Mouse (Mus musculus): ENCODE measurements at regions not wholly inside any gene's neighbourhood (a gene's known extent, or its start where the extent isn't known, plus 50 kb on each side); places are given as distances from the start of the nearest gene placed in this dataset.

DNA sequence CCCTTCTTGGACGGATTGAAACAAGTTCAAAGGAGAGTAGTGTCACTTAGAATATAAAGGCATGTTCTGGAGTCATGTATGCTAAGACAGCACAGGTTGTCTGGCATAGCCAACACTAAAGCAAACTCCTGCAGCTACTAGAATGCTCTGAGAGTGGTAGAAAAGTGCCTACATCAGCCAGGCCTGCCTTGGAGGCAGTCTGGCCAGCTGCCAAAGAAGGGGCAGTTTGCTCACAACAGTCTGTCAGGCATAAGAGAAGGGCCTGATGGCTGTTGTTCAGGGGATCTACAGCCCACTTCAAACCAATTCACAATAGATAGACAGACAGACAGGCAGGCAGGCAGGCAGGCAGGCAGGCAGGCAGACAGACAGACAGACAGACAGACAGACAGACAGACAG is 136.5 kb upstream of the Dap start:
- DNase-seq: no peak

DNA sequence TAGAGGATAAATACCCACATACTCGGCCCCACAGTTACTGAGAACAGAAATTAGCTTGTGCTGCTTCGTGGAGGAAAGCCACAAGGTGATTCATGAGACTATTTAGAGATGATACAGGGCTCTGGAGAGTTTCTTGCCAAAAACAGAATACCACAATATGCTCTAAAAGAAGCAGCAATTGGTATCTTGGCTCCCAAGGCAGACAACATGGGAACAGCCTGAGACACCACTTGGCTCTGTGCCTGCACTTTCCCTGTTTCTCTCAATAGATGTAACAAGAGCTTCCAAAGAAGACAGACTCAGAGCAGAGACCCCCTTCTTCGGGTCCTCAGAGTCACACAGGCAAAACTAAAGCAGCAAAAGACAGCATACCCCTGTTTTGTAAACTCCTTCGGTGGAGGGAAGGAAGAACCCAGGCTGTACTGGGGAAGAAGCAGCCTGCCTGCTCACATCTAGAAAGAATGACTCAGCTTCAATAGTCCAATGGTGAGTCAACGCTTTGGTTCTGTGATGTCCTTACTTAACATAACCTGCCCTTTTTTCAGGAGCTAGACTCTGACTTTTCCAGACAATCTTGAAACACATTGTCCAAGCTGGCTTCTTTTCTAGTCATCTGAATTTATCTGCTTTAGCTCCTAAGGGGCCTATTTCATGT is 132.1 kb upstream of the Dap start:
- DNase-seq: no peak

DNA sequence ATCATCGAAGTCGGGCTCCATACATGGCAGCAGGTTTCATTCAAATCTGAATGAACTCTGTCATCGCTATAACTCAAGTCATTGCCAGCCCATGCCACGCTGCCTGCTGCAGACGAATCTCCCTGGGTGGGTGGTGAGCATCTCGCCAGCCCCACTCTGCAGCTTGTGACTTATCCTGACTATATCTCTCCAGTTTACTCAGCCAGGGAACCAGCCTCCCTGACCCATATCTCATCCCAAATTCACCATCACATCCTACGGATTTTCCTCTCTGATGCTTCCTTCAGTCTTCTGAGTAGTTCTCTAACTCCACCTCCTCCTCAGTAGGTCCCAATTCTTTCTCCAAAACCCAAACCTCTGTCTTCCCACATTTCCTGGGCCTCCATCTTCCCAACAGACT is 127.9 kb upstream of the Dap start:
- no peak for DNase-seq

DNA sequence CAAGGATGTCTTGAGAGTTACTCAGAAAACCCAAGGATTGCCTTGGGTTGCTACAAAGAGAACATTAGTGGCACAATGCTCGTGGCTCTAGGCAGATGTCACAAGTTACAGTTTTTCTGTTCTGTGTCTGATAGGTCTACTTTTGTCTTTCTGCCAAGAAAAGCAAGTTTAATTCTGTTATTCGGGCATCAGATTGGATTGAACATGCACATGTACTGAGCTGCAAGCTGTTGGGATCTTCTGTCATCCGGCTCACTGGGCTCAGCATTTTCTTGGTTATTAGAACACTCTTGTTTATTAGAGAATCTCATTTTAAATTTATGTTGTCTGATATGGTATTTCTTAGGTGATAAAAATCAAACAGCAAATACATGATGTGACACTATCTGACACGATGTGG is 126.8 kb upstream of the Dap start:
- no peak for DNase-seq

DNA sequence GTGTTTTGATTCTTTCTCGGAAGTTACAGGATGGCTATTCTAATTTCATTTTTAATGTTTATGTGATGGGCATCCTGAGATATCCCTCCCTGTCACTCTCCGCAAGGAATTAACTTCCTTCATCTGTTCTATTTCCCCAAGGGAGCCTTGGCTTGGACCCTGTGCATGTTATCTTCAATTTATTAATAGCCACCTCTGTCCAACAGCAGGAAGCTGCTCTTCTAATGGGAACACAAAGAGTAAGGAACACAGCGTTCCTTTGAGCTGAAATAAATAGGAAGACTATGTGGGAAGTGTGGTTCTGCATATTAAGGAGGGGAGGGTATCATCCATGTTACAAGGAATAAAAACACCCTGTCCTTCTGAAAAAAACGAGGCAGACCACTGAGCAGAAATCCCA is 119.4 kb upstream of the Dap start:
- no peak for DNase-seq

DNA sequence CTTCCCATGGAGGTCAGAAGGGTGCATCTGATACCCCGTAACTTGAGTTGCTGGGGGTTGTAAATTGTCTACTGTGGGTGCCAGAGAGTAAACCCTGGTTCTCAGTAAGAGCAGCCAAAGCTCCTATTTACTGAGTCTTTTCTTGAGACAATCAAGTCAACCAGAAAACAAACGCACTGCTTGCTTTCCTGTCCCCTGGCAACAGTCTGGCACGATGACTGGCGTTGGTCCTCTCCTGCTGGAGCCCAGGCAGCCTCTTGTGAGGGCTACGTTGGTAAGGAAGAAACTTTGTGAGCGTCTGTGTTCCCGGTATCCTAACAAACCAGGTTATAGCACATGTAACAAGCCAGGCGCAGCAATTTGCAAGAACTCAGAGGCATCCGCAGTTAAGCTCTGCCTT is 117.2 kb upstream of the Dap start:
- no peak for DNase-seq

DNA sequence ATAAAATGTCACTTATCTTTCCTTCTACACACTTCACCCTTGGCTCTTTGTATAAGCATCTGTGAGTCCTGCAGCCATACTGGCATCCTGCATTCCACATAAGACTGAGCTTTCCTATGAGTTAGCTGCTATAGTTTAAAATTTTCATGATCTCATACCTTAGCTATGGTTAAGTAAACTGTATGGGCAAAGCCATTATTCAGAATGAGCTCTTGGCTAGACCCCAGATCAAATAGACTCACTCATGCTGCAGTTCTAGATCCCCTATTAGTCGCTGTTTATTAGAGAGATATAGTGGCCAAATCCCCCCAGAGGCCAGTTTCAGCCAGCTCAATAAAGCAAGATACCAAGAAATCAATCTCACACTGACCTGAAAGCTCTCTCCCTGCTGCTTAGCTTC is 110.9 kb upstream of the Dap start:
- DNase-seq: no peak

DNA sequence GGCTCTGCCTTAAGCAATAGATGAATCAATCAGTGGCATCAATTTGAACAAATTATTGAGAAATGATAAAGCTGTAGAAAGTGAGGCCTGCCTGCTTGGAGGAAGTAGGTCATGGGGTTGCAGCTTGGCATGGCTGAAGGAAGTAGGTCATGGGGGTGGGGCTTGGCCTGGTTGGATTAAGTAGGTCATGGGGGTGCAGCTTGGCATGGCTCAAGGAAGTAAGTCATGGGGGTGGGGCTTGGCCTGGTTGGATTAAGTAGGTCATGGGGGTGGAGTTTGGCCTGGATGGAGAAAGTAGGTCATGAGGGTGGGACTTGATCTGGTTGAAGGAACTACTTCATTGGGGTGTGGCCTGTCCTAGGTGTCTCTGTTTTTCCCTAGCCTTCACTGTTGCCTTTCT is 106.8 kb upstream of the Dap start:
- peak; percentile 3 to 25 for DNase-seq

DNA sequence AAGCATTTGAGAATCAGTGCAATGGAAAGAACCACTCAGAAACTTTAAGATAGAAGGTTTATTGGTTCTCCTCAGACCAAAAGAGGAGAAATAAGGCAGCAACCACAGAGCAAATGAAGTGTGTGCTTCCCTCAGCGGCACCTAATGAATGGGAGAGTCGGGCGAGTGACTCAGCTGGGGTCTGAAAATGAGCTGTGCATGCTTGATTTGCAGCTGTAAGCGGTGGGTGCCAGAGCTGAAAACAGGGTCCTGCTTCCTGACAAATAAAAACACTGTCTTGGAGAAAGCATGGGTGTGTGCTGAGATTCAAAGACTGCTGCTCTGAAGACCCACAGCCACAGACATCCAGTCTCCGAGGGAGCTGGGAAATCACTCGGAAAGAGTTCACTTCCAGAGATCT is 104.0 kb upstream of the Dap start:
- DNase-seq: no peak

DNA sequence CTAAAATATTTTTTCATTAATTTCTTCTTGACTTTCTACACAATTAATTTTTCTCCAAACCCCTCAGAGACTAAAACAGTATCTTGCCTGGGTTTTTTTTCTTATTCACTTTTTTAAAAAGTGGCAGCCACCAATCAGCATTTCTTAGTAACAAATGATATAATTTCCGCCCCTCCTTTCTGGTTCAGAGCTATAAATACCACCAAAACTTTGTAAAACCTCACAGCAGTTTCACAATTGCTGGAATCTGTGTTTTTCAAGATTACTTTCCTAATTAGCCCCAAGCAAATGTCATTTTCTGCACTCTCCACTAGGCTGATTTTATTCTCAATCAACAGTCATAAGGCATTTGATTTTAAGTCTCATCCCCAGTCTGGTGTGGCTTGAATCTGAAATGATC is 98.3 kb upstream of the Dap start:
- no peak for DNase-seq

DNA sequence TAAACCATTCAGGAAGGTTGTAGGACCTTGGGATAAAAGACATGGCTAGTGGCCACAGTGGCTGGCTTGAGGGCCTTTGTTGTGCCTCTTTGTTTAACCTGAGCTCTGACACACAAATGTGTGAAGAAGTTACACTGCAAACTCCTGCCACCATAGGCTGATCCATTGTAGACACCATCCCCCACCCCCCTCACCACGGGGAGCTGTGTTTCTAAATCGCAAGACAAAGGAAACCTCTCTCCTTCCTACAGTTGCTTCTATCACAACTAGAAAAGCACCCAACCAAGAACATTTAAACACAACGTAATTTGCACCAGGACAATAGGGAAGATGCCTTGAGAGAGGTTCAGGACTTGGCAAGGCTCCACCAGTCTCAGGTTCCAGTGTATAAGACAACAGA is 97.1 kb upstream of the Dap start:
- DNase-seq: no peak

DNA sequence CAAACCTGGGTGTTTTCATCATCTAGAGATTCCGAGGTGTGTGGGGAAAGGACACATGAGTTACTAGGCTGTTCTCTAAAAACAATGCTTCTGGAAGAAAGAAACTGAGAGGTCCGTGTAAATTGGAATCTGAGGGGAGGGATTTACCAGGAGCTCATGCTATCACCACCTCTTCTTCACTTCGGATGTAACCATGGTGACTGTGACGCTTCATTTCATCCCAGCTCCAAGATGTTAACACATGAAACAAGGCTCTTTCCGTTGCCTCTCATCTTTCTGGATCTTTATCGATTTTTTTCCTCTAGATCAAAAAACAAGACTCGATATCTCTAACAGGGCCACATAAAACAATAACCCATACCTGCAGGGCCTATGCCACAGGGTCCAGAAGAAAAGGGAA is 89.2 kb upstream of the Dap start:
- no peak for DNase-seq

DNA sequence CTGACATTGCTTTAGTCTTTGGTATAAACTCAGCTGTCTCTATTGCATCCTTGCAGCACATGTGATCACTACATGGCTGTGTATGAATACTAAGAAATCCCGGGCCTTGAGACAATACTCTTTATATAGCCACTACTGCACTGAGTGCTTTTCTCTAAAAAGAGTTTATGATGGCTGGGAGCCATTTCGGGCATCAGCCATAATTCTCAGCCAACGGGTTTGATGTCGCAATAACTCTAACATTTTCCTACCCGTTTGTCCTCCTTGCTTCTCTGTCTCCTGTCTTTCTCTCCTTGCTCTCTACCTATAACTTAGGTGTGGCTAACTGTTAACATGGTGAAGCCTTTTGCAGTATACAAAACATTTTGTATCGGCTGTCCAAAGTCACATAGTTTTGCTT is 85.5 kb upstream of the Dap start:
- no peak for DNase-seq

DNA sequence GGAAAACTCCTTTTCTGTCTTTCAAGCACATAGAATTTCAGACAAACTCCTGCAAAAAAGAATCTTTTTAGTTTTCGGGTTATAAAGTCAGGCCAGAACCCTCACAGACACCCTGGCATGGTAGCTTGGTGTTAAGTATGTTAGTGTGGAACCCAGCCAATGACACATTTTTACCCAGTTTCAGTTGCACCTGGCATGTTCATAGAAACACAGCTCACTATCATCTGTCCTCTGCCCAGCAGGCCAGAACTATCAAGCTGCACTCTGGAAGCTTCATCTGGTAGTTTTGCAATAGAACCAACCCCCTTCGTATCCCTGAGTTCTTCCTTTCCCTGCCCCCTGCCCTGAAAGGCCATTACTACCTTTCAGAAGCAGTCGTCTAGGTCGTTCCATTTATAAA is 82.4 kb upstream of the Dap start:
- DNase-seq: no peak

DNA sequence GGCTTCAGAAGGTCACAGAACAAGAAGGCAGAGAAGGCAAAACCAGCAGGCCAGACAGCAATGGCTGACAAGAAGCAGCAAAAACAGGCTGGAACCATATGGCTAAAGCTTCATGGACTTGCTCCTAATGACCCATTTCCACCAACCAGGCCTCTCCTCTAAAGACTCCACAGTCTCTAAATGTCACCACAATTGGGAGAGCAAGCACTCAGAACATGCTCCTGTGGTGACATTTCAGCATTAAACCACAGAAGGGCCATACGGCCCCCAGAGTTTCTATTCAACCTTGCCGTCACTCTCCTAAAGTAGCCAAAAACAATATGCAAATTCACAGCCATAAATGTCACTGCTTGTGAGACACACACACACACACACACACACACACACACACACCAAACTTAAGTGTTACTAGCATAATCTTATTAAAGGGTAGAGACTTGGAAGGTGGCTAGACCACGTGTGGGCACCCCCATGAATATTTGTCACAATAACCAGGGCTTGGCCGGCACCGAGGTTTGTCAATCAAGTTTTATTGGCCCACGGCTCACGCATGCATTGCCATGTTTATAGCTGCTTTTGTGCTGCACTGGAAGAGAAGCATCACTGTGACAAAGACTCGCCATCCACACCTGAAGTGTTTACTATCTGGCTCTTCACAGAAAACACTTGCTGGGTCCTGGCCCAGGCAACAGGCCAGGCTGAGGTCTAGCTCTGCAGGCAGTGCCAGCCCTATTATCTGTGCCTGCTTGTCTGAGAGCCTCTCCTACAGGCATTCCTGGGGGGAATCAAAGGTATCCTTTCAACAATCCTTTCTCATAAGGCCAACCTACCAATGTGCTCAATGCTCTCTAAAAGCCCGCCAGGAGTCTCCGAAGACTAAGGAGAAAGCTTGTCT is 75.6 kb upstream of the Dap start:
- no peak for DNase-seq

DNA sequence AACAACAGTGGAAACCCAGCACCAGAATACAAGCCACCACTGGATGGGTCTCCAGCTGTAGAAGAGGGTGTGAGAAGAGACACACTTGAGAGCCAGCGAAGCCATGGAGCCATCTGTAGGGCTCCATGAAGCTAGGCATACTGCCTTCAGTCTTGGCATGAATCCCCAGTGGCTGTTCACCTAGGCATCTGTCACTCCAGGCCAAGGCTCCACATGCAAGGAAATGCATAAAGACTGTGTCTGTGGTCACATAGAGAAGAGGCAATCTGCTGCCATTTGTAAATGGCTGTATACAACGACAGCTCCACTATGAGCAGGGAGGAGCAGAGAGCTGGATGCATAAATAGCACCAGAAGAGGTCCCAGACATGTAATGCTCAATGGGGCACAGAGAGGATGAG is 74.3 kb upstream of the Dap start:
- no peak for DNase-seq

DNA sequence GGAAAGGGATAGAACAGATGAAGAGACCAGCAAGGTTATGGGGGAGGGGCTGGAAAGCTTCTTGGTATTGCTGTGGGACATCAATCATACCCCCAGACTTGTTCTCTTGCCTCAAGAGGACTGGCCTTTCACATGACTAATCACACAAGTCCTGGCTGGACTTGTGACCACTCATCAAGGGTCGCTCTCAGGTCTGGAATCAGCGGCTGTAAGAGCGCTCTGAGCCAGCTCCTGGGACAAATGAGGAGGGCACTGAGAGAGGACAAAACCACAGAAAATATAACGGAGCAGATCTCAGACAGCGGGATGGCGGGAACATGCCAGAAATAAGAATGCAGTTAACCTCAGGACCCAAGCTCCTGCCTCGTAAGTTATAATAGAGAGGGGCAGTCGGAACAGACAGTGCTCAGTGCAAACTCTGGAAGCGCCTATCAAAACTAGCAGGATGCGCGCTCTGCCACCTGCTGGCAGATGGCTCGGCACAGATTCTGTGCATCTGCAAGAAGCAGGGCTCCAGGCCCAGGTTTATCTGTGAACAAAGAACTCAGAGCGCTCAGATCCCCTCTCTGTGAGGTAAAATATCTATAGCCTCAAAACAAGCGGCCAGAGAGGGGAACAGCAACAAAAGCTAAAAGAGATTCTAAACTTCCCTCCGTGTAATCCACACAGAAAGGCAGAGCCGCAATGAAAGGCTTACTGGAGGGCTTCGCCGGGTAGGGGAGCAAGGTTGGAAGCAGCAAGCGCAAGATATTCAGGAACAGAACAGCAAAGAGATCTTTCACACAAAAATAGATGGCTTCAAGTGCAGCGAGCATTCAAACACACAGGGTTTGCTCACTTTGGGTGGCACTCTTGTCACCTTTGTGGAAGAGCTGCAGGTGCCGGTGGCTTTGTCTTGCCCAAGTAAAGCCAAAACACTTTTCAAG is 73.3 kb upstream of the Dap start:
- peak in 1 of 2 experiments; percentile 11 for DNase-seq

DNA sequence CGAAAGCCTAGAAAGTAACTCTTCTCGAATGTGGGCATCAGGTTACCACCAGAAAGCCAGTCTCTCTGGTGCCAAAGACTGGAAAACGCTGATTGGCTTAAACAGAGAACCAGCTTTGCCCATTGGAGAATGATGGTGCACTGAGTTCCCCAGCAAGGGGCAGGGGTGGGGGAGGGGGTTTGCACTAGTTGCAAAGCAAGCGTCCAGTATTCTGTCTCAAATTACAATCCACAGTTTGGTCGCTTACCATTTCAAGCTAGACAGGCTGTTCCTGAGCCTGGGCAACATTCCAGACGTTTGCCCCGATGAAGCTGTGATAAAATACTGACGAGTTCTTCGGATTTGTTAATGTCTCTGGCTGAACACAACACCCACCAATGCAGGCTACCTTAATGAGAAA is 69.0 kb upstream of the Dap start:
- DNase-seq: no peak

DNA sequence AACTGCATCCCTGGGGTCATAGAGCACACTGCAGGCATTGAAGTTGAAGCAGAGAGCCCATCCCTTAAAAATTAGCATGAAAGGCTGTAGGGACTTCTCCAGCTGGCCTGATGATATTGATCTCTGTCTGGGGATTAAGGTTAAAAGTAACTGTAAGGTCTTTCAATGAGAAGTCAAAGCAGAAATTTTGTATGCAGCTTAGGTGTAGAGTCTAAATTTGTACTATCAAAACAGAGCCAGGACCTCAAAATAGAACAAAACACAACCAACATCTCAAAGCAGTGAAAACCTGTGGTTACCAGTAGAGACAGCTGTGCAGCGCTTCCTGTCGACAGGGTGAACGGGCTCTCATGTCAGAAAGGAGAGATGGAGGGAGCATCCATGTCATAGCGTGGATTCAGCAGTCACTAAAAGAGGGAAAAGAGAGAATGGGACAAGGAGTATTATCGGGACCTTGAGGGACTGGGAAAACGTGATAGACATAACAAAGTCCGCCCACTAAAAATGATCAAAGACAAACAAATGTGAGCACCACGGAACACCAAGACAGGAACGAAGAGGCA is 57.5 kb upstream of the Dap start:
- peak in 1 of 2 experiments; percentile 30 for DNase-seq

DNA sequence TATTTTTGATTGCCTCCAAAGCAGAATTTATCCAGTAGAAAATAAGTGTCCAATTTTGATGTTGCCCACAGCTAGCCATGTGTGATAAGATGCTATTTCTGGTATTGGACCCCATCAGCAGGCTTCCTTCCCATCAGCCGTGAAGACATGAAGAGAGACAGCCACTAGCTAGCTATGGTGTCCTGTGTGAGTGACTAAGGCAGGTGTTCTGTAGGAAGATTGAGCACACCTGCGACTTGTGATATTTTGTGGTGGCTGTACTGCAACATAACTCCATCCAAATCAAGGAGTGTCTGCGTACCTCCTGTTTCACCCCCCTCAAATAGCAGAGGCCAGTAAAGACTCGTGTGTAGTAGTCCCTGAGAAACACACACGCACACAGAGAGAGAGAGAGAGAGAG is 56.6 kb upstream of the Dap start:
- DNase-seq: no peak

DNA sequence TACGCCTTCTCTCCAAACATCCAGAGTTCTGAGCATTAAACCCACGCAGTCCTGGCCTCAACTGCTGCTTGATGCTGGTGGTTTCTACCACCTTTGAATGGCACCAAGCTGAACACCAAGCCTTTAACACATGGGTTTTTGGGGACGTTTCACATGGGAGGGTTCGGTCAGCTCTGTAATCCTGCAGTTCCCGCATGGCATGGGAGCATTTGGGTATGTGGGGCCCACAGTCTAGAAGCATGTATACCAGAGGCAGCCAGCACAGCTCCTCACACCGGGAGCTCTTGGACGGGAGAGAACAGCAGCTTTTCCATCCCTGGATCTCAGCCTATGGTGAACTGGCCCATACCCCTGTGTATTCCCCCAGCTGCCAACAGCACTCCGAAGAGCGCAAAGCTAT is 55.9 kb upstream of the Dap start:
- no peak for DNase-seq

DNA sequence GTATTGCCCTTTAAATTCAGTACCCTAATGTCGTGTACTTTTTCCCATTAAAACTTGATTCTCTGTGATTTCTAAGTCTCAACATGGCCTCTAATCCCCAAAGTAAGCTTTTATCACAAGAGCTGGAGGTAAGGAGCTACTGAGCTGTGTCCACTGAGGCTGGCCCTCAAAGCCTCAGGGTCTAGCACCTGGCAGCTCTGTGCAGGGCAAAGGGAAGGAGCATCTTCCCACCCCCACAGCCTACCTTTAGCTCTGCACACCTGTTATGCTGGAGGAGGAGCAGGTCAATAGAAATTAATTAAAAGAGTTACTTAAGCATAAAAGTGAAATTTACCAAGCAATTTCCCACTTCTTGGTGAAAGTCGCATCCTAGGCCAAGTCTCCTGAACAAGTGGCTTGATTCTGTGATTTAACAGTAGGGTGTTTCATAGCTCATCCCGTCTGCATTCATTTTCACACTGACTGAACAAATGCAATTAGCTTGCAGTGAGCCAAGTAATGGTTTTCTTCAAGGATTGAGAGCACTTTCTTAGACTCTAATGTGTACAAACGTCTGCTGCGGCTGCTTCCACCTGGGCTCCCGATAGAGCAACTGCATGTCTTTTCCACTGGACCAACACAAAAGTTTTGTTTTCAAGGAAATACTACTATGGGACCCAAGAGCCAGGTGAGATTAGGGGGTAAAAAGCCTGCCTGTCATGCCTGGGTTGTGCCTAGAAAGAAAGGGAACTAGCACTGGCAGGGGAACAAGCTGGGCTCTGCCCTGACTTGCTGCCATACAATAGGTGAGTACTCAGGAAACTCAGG is 50.6 kb upstream of the Dap start:
- DNase-seq: no peak
